ENCODE assay signal across 12 mouse cellular contexts in the genomic region with DNA sequence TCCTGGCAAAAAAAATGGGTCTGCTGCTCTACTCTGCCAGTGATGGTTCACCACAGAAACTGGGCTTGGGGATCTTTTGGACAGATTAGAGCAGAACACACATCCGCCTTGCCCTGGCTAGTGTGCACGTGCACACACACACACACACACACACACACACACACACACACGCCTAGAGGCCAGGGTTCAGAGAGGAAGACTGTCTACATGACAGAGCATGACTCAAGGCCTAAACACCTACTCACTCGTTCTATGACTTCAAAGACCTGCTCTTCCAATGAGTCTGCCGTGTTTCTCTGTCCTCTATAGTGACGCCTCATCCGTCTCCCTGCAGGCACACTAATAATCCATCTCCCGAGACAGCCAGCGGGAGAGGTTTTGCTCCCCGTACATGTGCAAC. TPM values are rescaled to one million over a fixed set of nuclear protein-coding genes. Genes with fewer than 3 reads are reported as not detected.
DNase-seq lines count a peak whose midpoint lies in the region; ATAC-seq and TF ChIP-seq lines count a peak whose summit lies in the region.
"Had no signal": no experiment of that assay in that cellular context is flagged by ENCODE, and none has a peak within 500 bp of the region (broad histone marks: within the 10 kb centered on the region; RNA-seq: fewer than 3 reads in every experiment).

No protein-coding gene starts in this region.

- H3K4me3 ChIP-seq in spleen, adult 2 months (ENCODE audit: extremely low read depth, insufficient read depth, insufficient read length) = no peak overlapping the region
- 0 out of 2 replicates have a peak overlapping the region, but pooled peaks have one; percentile 40 for H3K4me3 ChIP-seq in liver, embryonic 13.5 days (replicated peaks)

- no peaks in the 10 kb centered on the region for H3K9me3 ChIP-seq in liver, embryonic 13.5 days (replicated peaks)

- no peak for TF ChIP-seq POLR2A in spleen, adult 2 months (IDR thresholded peaks at IDR 0.05; ENCODE audit: low read depth, low read length)

- H3K27ac ChIP-seq in spleen, adult 2 months (ENCODE audit: insufficient read depth, low read length) = peak overlapping the region; percentile 20; the same call in 1 of the 2 replicates
- peak overlapping the region; percentile 98 for H3K27ac ChIP-seq in liver, embryonic 13.5 days
- H3K27ac ChIP-seq: macrophage had no signal

- DNase-seq in adrenal gland, postnatal 14 days = peak; percentile 44
- no peak for DNase-seq in adrenal gland, postnatal 4 days (ENCODE audit: low spot score in 2 of 2)
- no peak for DNase-seq in spleen, adult 2 months (ENCODE audit: low read depth in 1 of 2, low spot score in 2 of 2)
- DNase-seq in spleen, postnatal 36 days (ENCODE audit: low spot score in 2 of 2) = no peak
- no peak for DNase-seq in liver, embryonic 13.5 days
- DNase-seq in yolk sac, embryonic 10.5 days (ENCODE audit: low spot score) = peak; percentile 48
- no peak for DNase-seq in right cerebral cortex, adult 2 months (ENCODE audit: low spot score in 2 of 2)
- no peak for DNase-seq in cerebellum, adult 11 months
- DNase-seq: cerebellum, postnatal 36 days; gastrocnemius, postnatal 14 days; retina, postnatal 1 day had no signal

- peaks cover 54% of the 10 kb centered on the region; the same call in 1 of the 2 replicates for H3K4me1 ChIP-seq in spleen, adult 2 months (ENCODE audit: control insufficient read depth, insufficient read depth, insufficient read length)
- H3K4me1 ChIP-seq in liver, embryonic 13.5 days (replicated peaks) = peaks cover 100% of the 10 kb centered on the region

- WGBS in spleen, adult 2 months = 57% methylated on average over 10 of the region's 10 CpGs
- 73% methylated on average over 10 of the region's 10 CpGs for WGBS in liver, embryonic 13.5 days (ENCODE audit: insufficient replicate concordance)

- TF ChIP-seq CTCF in spleen, adult 2 months (IDR thresholded peaks at IDR 0.05; ENCODE audit: extremely low read depth, insufficient read depth, insufficient read length, insufficient replicate concordance) = no peak

- H3K27me3 ChIP-seq in spleen, adult 2 months (ENCODE audit: control insufficient read depth, insufficient read depth, low read length) = no peaks in the 10 kb centered on the region
- no peaks in the 10 kb centered on the region for H3K27me3 ChIP-seq in liver, embryonic 13.5 days

- peak overlapping the region; percentile 72 for H3K9ac ChIP-seq in liver, embryonic 13.5 days

- ATAC-seq in liver, embryonic 13.5 days (ENCODE audit: low read depth) = no peak; the same call in 1 of the 2 replicates

- peak overlapping the region; percentile 73 for H3K4me2 ChIP-seq in liver, embryonic 13.5 days

- 0 out of 2 replicates have a peak, but pooled peaks cover 1% of the 10 kb centered on the region for H3K36me3 ChIP-seq in spleen, adult 2 months (ENCODE audit: control insufficient read depth, insufficient read depth, low read length)
- H3K36me3 ChIP-seq in liver, embryonic 13.5 days = peaks cover 43% of the 10 kb centered on the region

RNA-seq across cellular contexts. Expression of a gene that starts 8.6 kb away (rescaled TPM):
- total RNA-seq in adrenal gland, postnatal 14 days (2021) = 43.0 and 54.9 TPM in 2 replicates
- 10 to 100 TPM; 68.7 to 73.7 TPM for total RNA-seq in adrenal gland, postnatal 4 days (2021)
- polyA plus RNA-seq in spleen, adult 2 months (2012; rRNA removed) = 205 and 209 TPM in 2 replicates
- 88.5 and 90.1 TPM in 2 replicates for polyA plus RNA-seq in liver, embryonic 13.5 days (2015; fragmentation: Nextera tagmentation; extraction: Ambion mirVana)

Comparison
In these comparisons a context has a peak if more than half of its experiments do, and no peak if none do; other contexts are left out.
1. DNase-seq: peak in adrenal gland, postnatal 14 days (single experiment) and yolk sac, embryonic 10.5 days (single experiment); none in adrenal gland, postnatal 4 days (0 of 2), spleen, adult 2 months (0 of 2), spleen, postnatal 36 days (0 of 2), liver, embryonic 13.5 days (single experiment), right cerebral cortex, adult 2 months (0 of 2) and cerebellum, adult 11 months (single experiment).